10 mouse cellular contexts compared by ENCODE assay signal in genomic region chr11:111067787-111068186, GRCm38 (mm10). TPM values are rescaled to one million over a fixed set of nuclear protein-coding genes. Genes with fewer than 3 reads are reported as not detected.
A peak's percentile ranks its signal among the peaks of the same experiment; 100 is the strongest.
DNase-seq lines count a peak whose midpoint lies in the region; ATAC-seq and TF ChIP-seq lines count a peak whose summit lies in the region.
"Had no signal": no experiment of that assay in that cellular context is flagged by ENCODE, and none has a peak within 500 bp of the region (broad histone marks: within the 10 kb centered on the region; RNA-seq: fewer than 3 reads in every experiment).

No protein-coding gene starts in this region.

- no peak for TF ChIP-seq CTCF in gastrocnemius, adult 2 months (IDR thresholded peaks at IDR 0.05)
- TF ChIP-seq CTCF in intestine, postnatal 0 days (IDR thresholded peaks at IDR 0.05; ENCODE audit: low read depth) = no peak

- intact Hi-C loops in gastrocnemius, adult 2 months (cut with DNase I) = loop anchor here (5.0 to 10.0 kb wide), 4 partner anchors 170 to 703 kb away; no protein-coding TSS in a partner anchor

- H3K27ac ChIP-seq in gastrocnemius, adult 2 months = peak overlapping the region; percentile 98
- no peak overlapping the region for H3K27ac ChIP-seq in intestine, postnatal 0 days (ENCODE audit: low read depth, low read length)
- H3K27ac ChIP-seq in stomach, embryonic 15.5 days = no peak overlapping the region

- peaks cover 23% of the 10 kb centered on the region for H3K4me1 ChIP-seq in megakaryocyte, embryonic 14.5 days
- H3K4me1 ChIP-seq in intestine, postnatal 0 days (replicated peaks; ENCODE audit: control insufficient read depth, insufficient read depth, low read length) = no peaks in the 10 kb centered on the region
- H3K4me1 ChIP-seq in stomach, embryonic 15.5 days = no peaks in the 10 kb centered on the region

- H3K9me3 ChIP-seq in megakaryocyte, embryonic 14.5 days = peaks cover 6% of the 10 kb centered on the region
- H3K9me3 ChIP-seq in intestine, postnatal 0 days (ENCODE audit: control insufficient read depth) = no peaks in the 10 kb centered on the region
- no peaks in the 10 kb centered on the region for H3K9me3 ChIP-seq in stomach, embryonic 15.5 days

- peak overlapping the region; percentile 77 for H3K4me3 ChIP-seq in gastrocnemius, adult 2 months
- peak overlapping the region; percentile 46 for H3K4me3 ChIP-seq in megakaryocyte, embryonic 14.5 days (replicated peaks)
- no peak overlapping the region for H3K4me3 ChIP-seq in intestine, postnatal 0 days (ENCODE audit: low read depth, low read length)
- no peak overlapping the region for H3K4me3 ChIP-seq in stomach, embryonic 15.5 days (replicated peaks)

- H3K27me3 ChIP-seq in megakaryocyte, embryonic 14.5 days (replicated peaks) = peaks cover 25% of the 10 kb centered on the region
- no peaks in the 10 kb centered on the region for H3K27me3 ChIP-seq in intestine, postnatal 0 days (replicated peaks; ENCODE audit: control insufficient read depth, insufficient read depth, low read length)
- H3K27me3 ChIP-seq in stomach, embryonic 15.5 days (replicated peaks) = no peaks in the 10 kb centered on the region
- H3K27me3 ChIP-seq: Patski had no signal

- no peak overlapping the region for H3K9ac ChIP-seq in intestine, postnatal 0 days (ENCODE audit: low read depth, low read length)
- H3K9ac ChIP-seq in stomach, embryonic 15.5 days = no peak overlapping the region

- peak; percentile 46 for DNase-seq in gastrocnemius, adult 2 months
- DNase-seq in gastrocnemius, postnatal 4 days (ENCODE audit: low spot score in 2 of 2) = no peak
- DNase-seq in layer of hippocampus, adult 11-12 months (ENCODE audit: low spot score) = no peak

- WGBS in intestine, postnatal 0 days = 73% methylated on average over 3 of the region's 3 CpGs
- 72% methylated on average over 3 of the region's 3 CpGs for WGBS in stomach, embryonic 15.5 days

- ATAC-seq in megakaryocyte, adult 5-6 weeks (ENCODE audit: poor library complexity, severe bottlenecking) = no peak
- no peak for ATAC-seq in intestine, postnatal 0 days
- no peak for ATAC-seq in stomach, embryonic 15.5 days (ENCODE audit: insufficient read depth, low FRiP score, low read depth)
- ATAC-seq in monocyte, adult 5-6 weeks (replicated peaks; ENCODE audit: insufficient number of reproducible peaks, low FRiP score, low TSS enrichment, poor library complexity, severe bottlenecking) = no peak
- ATAC-seq: inflammation-experienced regulatory T-cells, adult 6 months; Patski had no signal

- no peaks in the 10 kb centered on the region for H3K36me3 ChIP-seq in megakaryocyte, embryonic 14.5 days (replicated peaks; ENCODE audit: low read length)
- no peaks in the 10 kb centered on the region for H3K36me3 ChIP-seq in intestine, postnatal 0 days (ENCODE audit: control insufficient read depth, insufficient read depth)
- H3K36me3 ChIP-seq in stomach, embryonic 15.5 days = no peaks in the 10 kb centered on the region

- peak overlapping the region; percentile 98 for H3K4me2 ChIP-seq in intestine, postnatal 0 days (replicated peaks; ENCODE audit: low read depth)
- peak overlapping the region; percentile 94; the same call in 1 of the 2 replicates for H3K4me2 ChIP-seq in stomach, embryonic 15.5 days

RNA-seq across cellular contexts. Expression of gene Kcnj2, which starts 1.8 kb away (rescaled TPM):
- 10 to 100 TPM; 33.9 to 57.3 TPM for total RNA-seq in gastrocnemius, adult 2 months (2021)
- total RNA-seq in gastrocnemius, postnatal 4 days (2021) = 10 to 100 TPM; 18.2 to 21.1 TPM
- polyA plus RNA-seq in megakaryocyte, embryonic 14.5 days (2012; ENCODE audit: insufficient read depth, low replicate concordance) = 0.04 TPM in 1 of 2 replicates, not detected in the other
- 8.3 and 9.5 TPM in 2 replicates for total RNA-seq in megakaryocyte, adult 5-6 weeks (2015)
- total RNA-seq in megakaryocyte, adult 5-6 weeks (2017) = 19.9 and 25.0 TPM in 2 replicates
- polyA plus RNA-seq in intestine, postnatal 0 days (2015; fragmentation: Nextera tagmentation; extraction: Ambion mirVana) = 0.66 and 0.76 TPM in 2 replicates
- 0.96 and 1.2 TPM in 2 replicates for polyA plus RNA-seq in stomach, embryonic 15.5 days (2015; fragmentation: Nextera tagmentation; extraction: Ambion mirVana)
- total RNA-seq in monocyte, adult 5-6 weeks (2017) = 19.4 to 25.6 TPM (median 21.6 TPM) in 3 replicates
- polyA plus RNA-seq: inflammation-experienced regulatory T-cells, adult 6 months had no signal

Comparison
In these comparisons a context has a peak if more than half of its experiments do, and no peak if none do; other contexts are left out.
1. H3K4me3 ChIP-seq: peak in gastrocnemius, adult 2 months (single experiment) and megakaryocyte, embryonic 14.5 days (single experiment); none in intestine, postnatal 0 days (single experiment) and stomach, embryonic 15.5 days (single experiment).